Comparison of ENCODE assay signal across 25 mouse cellular contexts in genomic region chr2:102986424-102986823, GRCm38 (mm10).
DNase-seq lines count a peak whose midpoint lies in the region; ATAC-seq lines count a peak whose summit lies in the region.
"Had no signal": no experiment of that assay in that cellular context is flagged by ENCODE, and none has a peak within 500 bp of the region (broad histone marks: within the 10 kb centered on the region; RNA-seq: fewer than 3 reads in every experiment).

No protein-coding gene starts in this region.

- H3K4me1 ChIP-seq in embryonic facial prominence, embryonic 13.5 days: 0 out of 2 replicates have a peak, but pooled peaks cover 3% of the 10 kb centered on the region
- H3K4me1 ChIP-seq in embryonic facial prominence, embryonic 10.5 days: no peaks in the 10 kb centered on the region
- peaks cover 9% of the 10 kb centered on the region; the same call in 1 of the 2 replicates for H3K4me1 ChIP-seq in embryonic facial prominence, embryonic 15.5 days
- H3K4me1 ChIP-seq: hindbrain, embryonic 10.5 days; hindbrain, embryonic 15.5 days; midbrain, embryonic 15.5 days; neural tube, embryonic 12.5 days had no signal

- no peak overlapping the region for H3K4me3 ChIP-seq in embryonic facial prominence, embryonic 13.5 days
- no peak overlapping the region for H3K4me3 ChIP-seq in embryonic facial prominence, embryonic 10.5 days
- H3K4me3 ChIP-seq in embryonic facial prominence, embryonic 15.5 days (replicated peaks): no peak overlapping the region
- H3K4me3 ChIP-seq: hindbrain, embryonic 10.5 days; hindbrain, embryonic 15.5 days; liver, embryonic 13.5 days; midbrain, embryonic 15.5 days; neural tube, embryonic 12.5 days had no signal

- ATAC-seq in embryonic facial prominence, embryonic 13.5 days (ENCODE audit: insufficient number of reproducible peaks, insufficient read depth, low FRiP score, low TSS enrichment, low read depth): no peak
- ATAC-seq in embryonic facial prominence, embryonic 15.5 days (ENCODE audit: insufficient number of reproducible peaks, low FRiP score, low TSS enrichment, low read depth): no peak
- ATAC-seq in megakaryocyte progenitor cell, adult 5-6 weeks (replicated peaks; ENCODE audit: poor library complexity): peak; percentile 21; the same call in 1 of the 2 replicates
- ATAC-seq in CD4-positive, CD25-positive, alpha-beta regulatory T cell, adult 4 months: no peak
- ATAC-seq: activated CD4-positive, CD25-positive, alpha-beta regulatory T cell, adult 4 months; forebrain, embryonic 14.5 days; inflammation-experienced regulatory T-cells, adult 6 months; midbrain, embryonic 15.5 days had no signal

- no peak overlapping the region for H3K9ac ChIP-seq in embryonic facial prominence, embryonic 13.5 days
- H3K9ac ChIP-seq in embryonic facial prominence, embryonic 15.5 days: no peak overlapping the region
- H3K9ac ChIP-seq: hindbrain, embryonic 15.5 days; liver, embryonic 13.5 days; midbrain, embryonic 15.5 days; neural tube, embryonic 12.5 days had no signal

- H3K4me2 ChIP-seq in embryonic facial prominence, embryonic 13.5 days: no peak overlapping the region
- H3K4me2 ChIP-seq in embryonic facial prominence, embryonic 15.5 days (replicated peaks): no peak overlapping the region
- H3K4me2 ChIP-seq: hindbrain, embryonic 15.5 days; liver, embryonic 13.5 days; midbrain, embryonic 15.5 days; neural tube, embryonic 12.5 days had no signal

- 72% methylated on average over 3 of the region's 3 CpGs for WGBS in embryonic facial prominence, embryonic 13.5 days
- 82% methylated on average over 3 of the region's 3 CpGs for WGBS in embryonic facial prominence, embryonic 10.5 days
- WGBS in embryonic facial prominence, embryonic 15.5 days: 58% methylated on average over 3 of the region's 3 CpGs

- H3K27me3 ChIP-seq in embryonic facial prominence, embryonic 13.5 days: no peaks in the 10 kb centered on the region
- H3K27me3 ChIP-seq in embryonic facial prominence, embryonic 10.5 days (replicated peaks; ENCODE audit: low read depth, poor library complexity, severe bottlenecking): no peaks in the 10 kb centered on the region
- H3K27me3 ChIP-seq in embryonic facial prominence, embryonic 15.5 days: no peaks in the 10 kb centered on the region
- H3K27me3 ChIP-seq: hindbrain, embryonic 15.5 days; liver, embryonic 13.5 days; midbrain, embryonic 15.5 days; neural tube, embryonic 12.5 days had no signal

- DNase-seq in embryonic facial prominence, embryonic 10.5 days (ENCODE audit: low spot score): no peak
- DNase-seq in 416B (ENCODE audit: low read depth): peak; percentile 88
- no peak for DNase-seq in frontal cortex, postnatal 10 days (ENCODE audit: low spot score in 2 of 2)
- DNase-seq: adrenal gland, postnatal 14 days; cerebellum, adult 11-12 months; cerebellum, adult 9-11 months; kidney, adult 18-20 months; kidney, postnatal 4 days; left cerebral cortex, postnatal 4 days; liver, embryonic 13.5 days; right cerebral cortex, adult 18-20 months; right cerebral cortex, postnatal 4 days; thymus, adult 2 months; thymus, postnatal 36 days had no signal

- H3K36me3 ChIP-seq in embryonic facial prominence, embryonic 13.5 days: no peaks in the 10 kb centered on the region
- H3K36me3 ChIP-seq in embryonic facial prominence, embryonic 10.5 days (replicated peaks): no peaks in the 10 kb centered on the region
- no peaks in the 10 kb centered on the region for H3K36me3 ChIP-seq in embryonic facial prominence, embryonic 15.5 days
- H3K36me3 ChIP-seq: hindbrain, embryonic 10.5 days; hindbrain, embryonic 15.5 days; liver, embryonic 13.5 days; midbrain, embryonic 15.5 days; neural tube, embryonic 12.5 days had no signal

- peak overlapping the region; percentile 39 for H3K27ac ChIP-seq in embryonic facial prominence, embryonic 13.5 days
- H3K27ac ChIP-seq in embryonic facial prominence, embryonic 10.5 days (replicated peaks): no peak overlapping the region
- H3K27ac ChIP-seq in embryonic facial prominence, embryonic 15.5 days (replicated peaks): peak overlapping the region; percentile 23; the same call in 1 of the 2 replicates
- H3K27ac ChIP-seq: hindbrain, embryonic 10.5 days; hindbrain, embryonic 15.5 days; liver, embryonic 13.5 days; midbrain, embryonic 15.5 days; neural tube, embryonic 12.5 days had no signal

- no peaks in the 10 kb centered on the region for H3K9me3 ChIP-seq in embryonic facial prominence, embryonic 13.5 days
- H3K9me3 ChIP-seq in embryonic facial prominence, embryonic 10.5 days: no peaks in the 10 kb centered on the region
- no peaks in the 10 kb centered on the region for H3K9me3 ChIP-seq in embryonic facial prominence, embryonic 15.5 days (replicated peaks)
- H3K9me3 ChIP-seq: hindbrain, embryonic 10.5 days; hindbrain, embryonic 15.5 days; liver, embryonic 13.5 days; midbrain, embryonic 15.5 days; neural tube, embryonic 12.5 days had no signal
